Mouse (Mus musculus) CH12.LX (cell line): ENCODE results near the gene Ccr10. TPM values are rescaled to one million over a fixed set of nuclear protein-coding genes. Genes with fewer than 3 reads are reported as not detected.
A peak's percentile ranks its signal among the peaks of the same experiment; 100 is the strongest.

Source experiments
- DNase-seq: peaks from one replicate; pipeline ENCODE4 v3.0.0-alpha.2; 2013; ENCODE audit errors: extremely low read depth
- H3K27ac ChIP-seq: 2 replicates; pipeline ENCODE4 v1.5.1; 2012; ENCODE audit warnings: low read depth, mild to moderate bottlenecking, control low read depth, moderate library complexity; ENCODE audit not compliant: insufficient read depth
- H3K27me3 ChIP-seq: replicated peaks from 2 replicates; pipeline ENCODE3; 2012; ENCODE audit warnings: inconsistent platforms
- H3K36me3 ChIP-seq, 2 experiments: replicated peaks in 1 of 2; 2 replicates each; pipeline versions ENCODE3 to v1.6.1; 2012; ENCODE audit warnings: inconsistent platforms in 1 of 2, low read length in 1 of 2, mild to moderate bottlenecking in 1 of 2, mixed read lengths in 1 of 2, moderate library complexity in 1 of 2; ENCODE audit not compliant: control insufficient read depth in 1 of 2, insufficient read depth in 1 of 2
- H3K4me1 ChIP-seq, 2 experiments: 2 replicates each; pipeline ENCODE4 v1.6.1; 2012; ENCODE audit warnings: inconsistent platforms in 1 of 2, moderate library complexity in 1 of 2; ENCODE audit not compliant: insufficient read depth in 2 of 2, control insufficient read depth in 1 of 2
- H3K4me2 ChIP-seq: 2 replicates; pipeline ENCODE4 v1.6.1; 2012; ENCODE audit warnings: low read depth, mild to moderate bottlenecking, control low read depth; ENCODE audit not compliant: poor library complexity, insufficient read depth, severe bottlenecking
- H3K4me3 ChIP-seq, 3 experiments: fragments of 150-350 bp in 1 of 3; sonication (generic) in 1 of 3; replicated peaks in 1 of 3; 2 replicates each; pipeline versions ENCODE3 to v1.5.1; 2011 to 2012; ENCODE audit warnings: low read depth in 2 of 3, low read length in 2 of 3, mild to moderate bottlenecking in 2 of 3, moderate library complexity in 2 of 3, control low read depth in 1 of 3, improper control_type of control experiment in 1 of 3, inconsistent platforms in 1 of 3, mixed read lengths in 1 of 3; ENCODE audit not compliant: poor library complexity in 1 of 3
- H3K79me2 ChIP-seq: replicated peaks from 2 replicates; pipeline ENCODE4 v1.6.1; 2012; ENCODE audit warnings: mild to moderate bottlenecking, moderate library complexity; ENCODE audit not compliant: control insufficient read depth, poor library complexity, insufficient read depth, severe bottlenecking; ENCODE audit errors: extremely low read depth
- H3K9ac ChIP-seq: 2 replicates; pipeline ENCODE4 v1.6.1; 2012; ENCODE audit warnings: low read depth, mild to moderate bottlenecking, control low read depth, moderate library complexity; ENCODE audit not compliant: insufficient read depth
- H3K9me3 ChIP-seq: replicated peaks from 2 replicates; pipeline ENCODE3; 2012; ENCODE audit warnings: low read length, inconsistent platforms, mixed read lengths
- BHLHE40 ChIP-seq: IDR thresholded peaks from 2 replicates; pipeline ENCODE4 v1.6.1; 2011; ENCODE audit warnings: mild to moderate bottlenecking, low read depth, low read length, improper control_type of control experiment
- CHD1 ChIP-seq: IDR thresholded peaks from 2 replicates; pipeline ENCODE4 v1.6.1; 2012; ENCODE audit warnings: low read depth, low read length, improper control_type of control experiment, inconsistent platforms
- CHD2 ChIP-seq: IDR thresholded peaks from 2 replicates; pipeline ENCODE4 v1.6.1; 2011; ENCODE audit warnings: low read length, improper control_type of control experiment
- CTCF ChIP-seq, 2 experiments: IDR thresholded peaks in 1 of 2; conservative IDR thresholded peaks in 1 of 2; 2 replicates each; pipeline ENCODE4 v1.5.1; 2011 to 2012; ENCODE audit warnings: low read depth in 2 of 2, low read length in 2 of 2, improper control_type of control experiment in 1 of 2, inconsistent platforms in 1 of 2, mild to moderate bottlenecking in 1 of 2, moderate library complexity in 1 of 2
- E2F4 ChIP-seq: IDR thresholded peaks from 2 replicates; pipeline ENCODE4 v1.6.1; 2011; ENCODE audit warnings: low read depth, low read length, improper control_type of control experiment; ENCODE audit not compliant: insufficient replicate concordance
- ELF1 ChIP-seq: IDR thresholded peaks from 2 replicates; pipeline ENCODE4 v1.6.1; 2014; ENCODE audit warnings: low read depth, mild to moderate bottlenecking, inconsistent platforms, low read length, improper control_type of control experiment
- EP300 ChIP-seq: IDR thresholded peaks from 2 replicates; pipeline ENCODE4 v1.6.1; 2011; ENCODE audit warnings: low read length, improper control_type of control experiment
- ETS1 ChIP-seq: conservative IDR thresholded peaks from 2 replicates; pipeline ENCODE4 v1.6.1; 2012; ENCODE audit warnings: low read depth, mild to moderate bottlenecking, inconsistent platforms, low read length, improper control_type of control experiment, moderate library complexity
- GABPA ChIP-seq: IDR thresholded peaks from 2 replicates; pipeline ENCODE4 v1.6.1; 2012; ENCODE audit warnings: low read depth, low read length, improper control_type of control experiment, inconsistent platforms; ENCODE audit not compliant: insufficient replicate concordance
- HCFC1 ChIP-seq: IDR thresholded peaks from 2 replicates; pipeline ENCODE4 v1.6.1; 2012; ENCODE audit warnings: low read depth, mild to moderate bottlenecking, inconsistent platforms, low read length, improper control_type of control experiment
- IRF4 ChIP-seq: IDR thresholded peaks from 2 replicates; pipeline ENCODE4 v1.6.1; 2014; ENCODE audit warnings: low read depth, mild to moderate bottlenecking, inconsistent platforms, low read length, improper control_type of control experiment
- JUN ChIP-seq: IDR thresholded peaks from 2 replicates; pipeline ENCODE4 v1.6.1; 2011; ENCODE audit warnings: low read depth, mild to moderate bottlenecking, low read length, improper control_type of control experiment, moderate library complexity; ENCODE audit not compliant: insufficient read depth
- JUND ChIP-seq: conservative IDR thresholded peaks from 2 replicates; pipeline ENCODE4 v1.6.1; 2011; ENCODE audit warnings: low read depth, low read length, improper control_type of control experiment
- KAT2A ChIP-seq: IDR thresholded peaks from 2 replicates; pipeline ENCODE4 v1.6.1; 2012; ENCODE audit warnings: low read length, improper control_type of control experiment, inconsistent platforms; ENCODE audit not compliant: insufficient replicate concordance
- MAFK ChIP-seq: IDR thresholded peaks from 2 replicates; pipeline ENCODE4 v1.6.1; 2011; ENCODE audit warnings: low read length, improper control_type of control experiment; ENCODE audit not compliant: insufficient replicate concordance
- MAX ChIP-seq: IDR thresholded peaks from 2 replicates; pipeline ENCODE4 v1.6.1; 2011; ENCODE audit warnings: low read length, improper control_type of control experiment
- MAZ ChIP-seq: IDR thresholded peaks from 2 replicates; pipeline ENCODE4 v1.6.1; 2012; ENCODE audit warnings: low read depth, mild to moderate bottlenecking, inconsistent platforms, low read length, improper control_type of control experiment, moderate library complexity
- MEF2A ChIP-seq: IDR thresholded peaks from 2 replicates; pipeline ENCODE4 v1.6.1; 2014; ENCODE audit warnings: low read depth, mild to moderate bottlenecking, inconsistent platforms, low read length, improper control_type of control experiment, borderline replicate concordance
- MXI1 ChIP-seq: IDR thresholded peaks from 2 replicates; pipeline ENCODE4 v1.6.1; 2011; ENCODE audit warnings: mild to moderate bottlenecking, low read depth, low read length, improper control_type of control experiment
- MYC ChIP-seq: IDR thresholded peaks from 2 replicates; pipeline ENCODE4 v1.6.1; 2011; ENCODE audit warnings: low read depth, mild to moderate bottlenecking, improper control_type of control experiment, low read length
- NELFE ChIP-seq: IDR thresholded peaks from 2 replicates; pipeline ENCODE4 v1.6.1; 2011; ENCODE audit warnings: low read depth, low read length, improper control_type of control experiment
- NRF1 ChIP-seq: IDR thresholded peaks from 2 replicates; pipeline ENCODE4 v1.6.1; 2014; ENCODE audit warnings: low read depth, mild to moderate bottlenecking, inconsistent platforms, low read length, improper control_type of control experiment, moderate library complexity
- PAX5 ChIP-seq: IDR thresholded peaks from 2 replicates; pipeline ENCODE4 v1.6.1; 2012; ENCODE audit warnings: low read length, inconsistent platforms, mixed read lengths
- POLR2A ChIP-seq: IDR thresholded peaks from 2 replicates; pipeline ENCODE4 v1.6.1; 2011; ENCODE audit warnings: low read depth, mild to moderate bottlenecking, improper control_type of control experiment, low read length
- POLR2AphosphoS2 ChIP-seq: IDR thresholded peaks from 2 replicates; pipeline ENCODE4 v1.6.1; 2011; ENCODE audit warnings: low read depth, low read length, improper control_type of control experiment
- RAD21 ChIP-seq: IDR thresholded peaks from 2 replicates; pipeline ENCODE4 v1.6.1; 2011; ENCODE audit warnings: low read depth, mild to moderate bottlenecking, low read length, improper control_type of control experiment, moderate library complexity
- RCOR1 ChIP-seq: conservative IDR thresholded peaks from 2 replicates; pipeline ENCODE4 v1.6.1; 2012; ENCODE audit warnings: low read depth, mild to moderate bottlenecking, inconsistent platforms, low read length, improper control_type of control experiment
- SIN3A ChIP-seq: IDR thresholded peaks from 2 replicates; pipeline ENCODE4 v1.6.1; 2012; ENCODE audit warnings: low read length, improper control_type of control experiment, inconsistent platforms
- SMC3 ChIP-seq: IDR thresholded peaks from 2 replicates; pipeline ENCODE4 v1.6.1; 2011; ENCODE audit warnings: low read depth, low read length, improper control_type of control experiment
- TBP ChIP-seq: conservative IDR thresholded peaks from 2 replicates; pipeline ENCODE4 v1.6.1; 2011; ENCODE audit warnings: low read depth, low read length, improper control_type of control experiment
- TCF12 ChIP-seq: IDR thresholded peaks from 2 replicates; pipeline ENCODE4 v1.6.1; 2014; ENCODE audit warnings: low read depth, mild to moderate bottlenecking, inconsistent platforms, low read length, improper control_type of control experiment
- UBTF ChIP-seq: IDR thresholded peaks from 2 replicates; pipeline ENCODE4 v1.6.1; 2012; ENCODE audit warnings: low read depth, mild to moderate bottlenecking, inconsistent platforms, low read length, improper control_type of control experiment, moderate library complexity
- USF1 ChIP-seq: IDR thresholded peaks from 2 replicates; pipeline ENCODE4 v1.6.1; 2014; ENCODE audit warnings: low read depth, mild to moderate bottlenecking, inconsistent platforms, low read length, improper control_type of control experiment
- USF2 ChIP-seq: conservative IDR thresholded peaks from 2 replicates; pipeline ENCODE4 v1.6.1; 2011; ENCODE audit warnings: low read depth, low read length, improper control_type of control experiment
- ZC3H11A ChIP-seq: IDR thresholded peaks from 2 replicates; pipeline ENCODE4 v1.6.1; 2012; ENCODE audit warnings: low read depth, mild to moderate bottlenecking, inconsistent platforms, low read length, improper control_type of control experiment
- ZKSCAN1 ChIP-seq: IDR thresholded peaks from 2 replicates; pipeline ENCODE4 v1.6.1; 2012; ENCODE audit warnings: low read depth, inconsistent platforms, low read length, improper control_type of control experiment, borderline replicate concordance
- ZMIZ1 ChIP-seq: IDR thresholded peaks from 2 replicates; pipeline ENCODE4 v1.6.1; 2012; ENCODE audit warnings: low read depth, mild to moderate bottlenecking, inconsistent platforms, low read length, improper control_type of control experiment
- ZNF384 ChIP-seq: IDR thresholded peaks from 2 replicates; pipeline ENCODE4 v1.6.1; 2012; ENCODE audit warnings: low read depth, low read length, improper control_type of control experiment, inconsistent platforms
- dilution Hi-C: fragments of 300-500 bp; cut with MboI; formaldehyde crosslinking; loops from 2 replicates; pipeline ENCODE4 v1.14.3; 2020; ENCODE audit warnings: low sequenced_read_pairs; ENCODE audit not compliant: extremely low pct_unique_long_range_greater_than_20kb, extremely low pct_ligation_motif_present
- in situ Hi-C: fragments of 300-500 bp; cut with MboI; formaldehyde crosslinking; loops from 3 replicates; pipeline ENCODE4 v1.14.3; 2019; ENCODE audit warnings: low sequenced_read_pairs, low pct_ligation_motif_present, low pct_unique_long_range_greater_than_20kb, mixed read lengths
- polyA plus RNA-seq: library from polyadenylated mRNA; unstranded; fragments of >175 nt; gene quantifications from 2 replicates; pipeline ENCODE4 v1.2.1, GENCODE M21; 2012; ENCODE audit warnings: low read depth; ENCODE audit not compliant: insufficient read length
- total RNA-seq, 2 experiments: library from RNA; depleted of rRNA; stranded (reverse); fragments of 300-350 nt in 1 of 2; fragments of >200 nt in 1 of 2; gene quantifications; 2 replicates each; pipeline ENCODE4 v1.2.3; 2012 to 2014

The Ccr10 gene
- total and polyA plus RNA-seq, 3 experiments: 12.3 to 29.6 (median 17.2) TPM

DNA sequence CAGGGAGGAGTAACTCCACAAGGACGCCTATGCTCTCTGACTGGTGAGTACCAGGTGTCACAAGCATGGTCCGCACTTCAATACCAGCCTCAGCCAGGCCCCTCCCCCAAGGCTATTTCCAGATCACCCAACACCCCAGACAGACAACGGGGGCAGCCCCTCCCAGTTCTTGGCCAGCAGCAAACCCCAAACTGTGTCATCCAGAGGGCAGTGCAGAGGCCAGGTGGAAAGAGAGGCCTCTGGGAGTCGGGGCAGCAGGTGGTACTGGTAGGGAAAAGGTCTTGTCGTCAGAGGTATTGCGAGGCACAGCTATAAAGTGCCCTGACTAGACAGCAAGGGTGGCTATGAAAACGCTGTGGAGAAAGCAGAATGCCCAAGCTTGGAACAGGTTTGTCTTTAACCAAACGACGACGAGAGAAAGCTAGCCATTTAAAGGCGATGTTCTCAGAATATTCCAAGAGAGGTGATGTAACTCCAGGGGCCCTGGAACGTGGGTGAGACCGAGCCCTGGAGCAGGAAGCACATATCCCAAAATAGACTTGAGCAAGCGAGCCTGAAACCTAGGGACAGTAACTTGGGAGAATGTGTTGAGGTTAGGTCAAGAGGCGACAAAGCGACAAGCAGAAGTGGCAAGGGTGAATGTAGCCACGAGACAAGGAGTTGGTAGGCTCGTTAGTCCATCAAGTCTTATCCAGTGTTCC is 45.0 kb downstream of the Ccr10 start:
- DNase-seq: peak; percentile 95
- H3K79me2 ChIP-seq: no peaks in the 10 kb centered on the region

GRCm38 (mm10) chr11:101128996-101129577 is 46.2 kb downstream of the Ccr10 start:
- H3K9me3 ChIP-seq: peaks cover 22% of the 10 kb centered on the region
- H3K27me3 ChIP-seq: no peaks in the 10 kb centered on the region
- no peak overlapping the region for H3K27ac ChIP-seq
- no peak overlapping the region for H3K4me3 ChIP-seq
- peak; percentile 73; the same call in 1 of the 2 replicates for TF ChIP-seq ZNF384
- no peak for TF ChIP-seq ELF1
- no peak for DNase-seq
- H3K36me3 ChIP-seq: peaks cover 27 to 31% of the 10 kb centered on the region in 2 experiments
- peak overlapping the region; percentile 16; the same call in 1 of the 2 replicates for H3K4me2 ChIP-seq
- H3K79me2 ChIP-seq: no peaks in the 10 kb centered on the region
- in situ Hi-C loops (no loop called here), dilution Hi-C loops (no loop called here)
- H3K9ac ChIP-seq: no peak overlapping the region
- H3K4me1 ChIP-seq: peaks cover 13 to 33% of the 10 kb centered on the region in 2 experiments

More for the DNA sequence above, 45.0 kb downstream of the Ccr10 start:
- H3K4me3 ChIP-seq: no peak overlapping the region
- H3K27ac ChIP-seq: peak overlapping the region; percentile 15
- peak overlapping the region; percentile 41 for H3K4me2 ChIP-seq
- H3K9ac ChIP-seq: 0 out of 2 replicates have a peak overlapping the region, but pooled peaks have one; percentile 11
- peaks cover 22% of the 10 kb centered on the region for H3K9me3 ChIP-seq
- H3K27me3 ChIP-seq: no peaks in the 10 kb centered on the region
- peaks cover 16 to 26% of the 10 kb centered on the region in 2 experiments for H3K36me3 ChIP-seq
- TF ChIP-seq SIN3A: peak; percentile 88; the same call in 1 of the 2 replicates
- no peak for TF ChIP-seq JUN
- peak; percentile 89 for TF ChIP-seq IRF4
- TF ChIP-seq UBTF: no peak
- no peak for TF ChIP-seq ZKSCAN1
- TF ChIP-seq GABPA: no peak
- TF ChIP-seq MEF2A: peak; percentile 98
- no peak for TF ChIP-seq ZNF384
- peak; percentile 81 for TF ChIP-seq EP300
- 0 out of 2 replicates have a peak, but pooled peaks have one; percentile 61 for TF ChIP-seq RCOR1
- no peak for TF ChIP-seq POLR2AphosphoS2
- TF ChIP-seq NRF1: no peak
- TF ChIP-seq POLR2A: peak; percentile 48
- peak; percentile 34 for TF ChIP-seq SMC3
- no peak for TF ChIP-seq ZMIZ1
- TF ChIP-seq NELFE: peak; percentile 27; the same call in 1 of the 2 replicates
- TF ChIP-seq ELF1: peak; percentile 32
- TF ChIP-seq KAT2A: no peak
- TF ChIP-seq ETS1: peak; percentile 83
- peak; percentile 66 for TF ChIP-seq MAX
- TF ChIP-seq CHD1: no peak
- TF ChIP-seq MXI1: peak; percentile 61
- no peak for TF ChIP-seq JUND
- TF ChIP-seq MAZ: peak; percentile 92; the same call in 1 of the 2 replicates
- peak; percentile 31; the same call in 1 of the 2 replicates for TF ChIP-seq HCFC1
- peak; percentile 71 for TF ChIP-seq MYC
- no peak for TF ChIP-seq E2F4
- TF ChIP-seq USF1: no peak
- TF ChIP-seq ZC3H11A: no peak
- TF ChIP-seq MAFK: no peak
- no peak for TF ChIP-seq PAX5
- TF ChIP-seq CTCF (conservative IDR thresholded peaks at IDR 0.05 in 1 of 2, IDR thresholded peaks at IDR 0.05 in 1 of 2; ENCODE audit: low read depth in 2 of 2, low read length in 2 of 2): no peak; a peak in 1 of 4 replicates
- TF ChIP-seq TBP: peak; percentile 53; the same call in 1 of the 2 replicates
- no peak; the same call in 1 of the 2 replicates for TF ChIP-seq RAD21
- peak; percentile 63 for TF ChIP-seq BHLHE40
- TF ChIP-seq TCF12: peak; percentile 97
- no peak for TF ChIP-seq USF2
- peak; percentile 94 for TF ChIP-seq CHD2
- dilution Hi-C loops: no loop called here
- peaks cover 13 to 29% of the 10 kb centered on the region in 2 experiments for H3K4me1 ChIP-seq
- in situ Hi-C loops: no loop called here
